Mouse (Mus musculus): ENCODE measurements around the gene Slc44a2.

The Slc44a2 gene

GRCm38 (mm10) chr9:21392646-21393175, 72.2 kb downstream of the Slc44a2 start:
- no peak for DNase-seq

GRCm38 (mm10) chr9:21395692-21396091, 75.2 kb downstream of the Slc44a2 start:
- no peak for DNase-seq

GRCm38 (mm10) chr9:21397170-21397569, 76.7 kb downstream of the Slc44a2 start:
- no peak for DNase-seq

- DNase-seq, result no peak
Measured at GRCm38 (mm10) chr9:21401042-21401441, 80.5 kb downstream of the Slc44a2 start.

GRCm38 (mm10) chr9:21402764-21403253, 82.3 kb downstream of the Slc44a2 start:
- DNase-seq, result no peak

- DNase-seq, result no peak
Measured at GRCm38 (mm10) chr9:21403745-21404144, 83.2 kb downstream of the Slc44a2 start.

Data from B cell, adult 2 months (primary cell).